Mouse (Mus musculus) adipocyte (in vitro differentiated cells): ENCODE measurements around the gene Gm43191.
"Not testable (repeated sequence)": the region's sequence is repeated elsewhere in the genome, so short reads cannot be mapped to it uniquely, and the experiment has no call there.

ENCODE experiments used
- DNase-seq: peaks from one replicate; pipeline ENCODE4 v3.0.0-alpha.2; 2016; ENCODE audit warnings: low spot score

Gene Gm43191

DNA sequence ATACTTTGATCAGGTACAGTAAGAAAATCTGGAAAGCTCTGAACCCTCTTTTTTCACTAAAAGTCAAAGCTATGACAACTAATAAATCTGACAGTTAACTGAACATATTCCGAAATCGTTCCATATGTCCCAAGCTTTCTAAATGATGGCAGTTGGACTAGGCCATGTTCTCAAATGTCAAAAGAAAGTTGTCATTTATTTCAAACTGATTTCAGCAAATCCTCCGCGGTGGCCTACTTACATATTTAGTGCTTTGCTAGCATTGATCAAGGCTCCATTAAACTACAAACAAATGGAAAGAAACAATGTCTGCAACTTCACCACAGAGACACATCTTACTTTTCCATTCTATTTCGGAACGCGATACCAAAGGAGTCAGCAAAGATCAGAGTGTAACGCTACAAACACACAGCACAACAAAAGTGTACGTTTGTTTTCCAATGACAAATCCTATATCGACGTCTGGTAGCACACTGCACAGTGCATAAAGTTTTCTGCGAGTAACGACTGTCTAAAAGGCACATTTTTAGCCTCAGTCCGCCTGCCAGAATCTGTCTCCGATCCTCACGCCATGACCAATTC is 19.7 kb downstream of the Gm43191 start:
- peak; percentile 53 for DNase-seq

DNA sequence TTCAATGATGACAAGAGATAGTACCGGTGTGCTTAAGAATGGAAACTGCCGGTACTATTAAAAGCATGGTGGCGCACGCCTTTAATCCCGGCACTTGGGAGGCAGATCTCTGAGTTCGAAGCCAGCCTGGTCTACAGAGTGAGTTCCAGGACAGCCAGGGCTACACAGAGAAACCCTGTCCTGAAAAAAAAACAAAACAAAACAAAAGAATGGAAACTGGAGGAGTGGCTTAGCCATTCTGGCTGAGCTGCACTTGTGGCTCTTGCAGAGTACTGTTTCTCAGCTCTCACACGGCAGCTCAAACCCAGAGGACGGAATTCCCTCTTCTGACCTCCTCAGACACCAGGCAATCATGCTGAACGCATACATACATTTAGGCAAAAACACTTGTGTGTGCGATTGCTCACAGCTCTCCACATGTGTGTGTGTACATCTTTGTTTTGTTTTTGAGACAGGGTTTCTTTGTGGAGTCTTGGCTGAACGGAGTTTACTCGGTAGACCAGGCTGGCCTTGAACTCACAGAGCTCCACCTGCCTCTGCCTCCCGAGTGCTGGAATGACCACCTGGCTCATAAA is 21.1 kb downstream of the Gm43191 start:
- DNase-seq, result no peak

DNA sequence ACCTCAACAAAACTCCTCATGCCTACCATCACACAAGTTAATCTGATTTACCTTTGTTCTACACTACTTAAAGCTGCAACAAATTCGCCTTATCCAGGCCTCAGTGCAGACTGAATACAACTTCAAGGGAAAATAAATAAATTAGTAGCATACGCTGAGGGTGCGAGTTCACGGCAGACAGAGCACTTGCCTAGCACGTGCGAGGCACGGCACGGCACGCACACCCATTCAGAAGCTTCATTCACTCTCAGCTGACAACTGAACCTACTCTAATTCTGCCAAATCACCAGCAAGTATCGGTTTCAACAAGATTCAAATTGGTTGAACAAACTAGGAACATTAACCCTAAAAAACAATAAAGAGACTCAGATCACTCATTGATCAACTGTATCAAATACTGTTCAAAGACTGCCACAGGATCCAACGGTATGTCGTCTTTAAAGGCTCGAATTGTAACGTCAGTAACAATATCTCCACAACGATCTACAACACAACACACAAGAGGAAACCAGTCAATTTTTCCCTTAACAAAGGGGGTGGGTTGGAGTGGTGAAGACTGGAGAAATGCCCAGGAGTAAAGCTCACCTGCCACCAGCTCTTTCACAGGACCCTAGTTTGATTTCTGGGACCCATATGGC is 22.0 kb downstream of the Gm43191 start:
- no peak for DNase-seq

DNA sequence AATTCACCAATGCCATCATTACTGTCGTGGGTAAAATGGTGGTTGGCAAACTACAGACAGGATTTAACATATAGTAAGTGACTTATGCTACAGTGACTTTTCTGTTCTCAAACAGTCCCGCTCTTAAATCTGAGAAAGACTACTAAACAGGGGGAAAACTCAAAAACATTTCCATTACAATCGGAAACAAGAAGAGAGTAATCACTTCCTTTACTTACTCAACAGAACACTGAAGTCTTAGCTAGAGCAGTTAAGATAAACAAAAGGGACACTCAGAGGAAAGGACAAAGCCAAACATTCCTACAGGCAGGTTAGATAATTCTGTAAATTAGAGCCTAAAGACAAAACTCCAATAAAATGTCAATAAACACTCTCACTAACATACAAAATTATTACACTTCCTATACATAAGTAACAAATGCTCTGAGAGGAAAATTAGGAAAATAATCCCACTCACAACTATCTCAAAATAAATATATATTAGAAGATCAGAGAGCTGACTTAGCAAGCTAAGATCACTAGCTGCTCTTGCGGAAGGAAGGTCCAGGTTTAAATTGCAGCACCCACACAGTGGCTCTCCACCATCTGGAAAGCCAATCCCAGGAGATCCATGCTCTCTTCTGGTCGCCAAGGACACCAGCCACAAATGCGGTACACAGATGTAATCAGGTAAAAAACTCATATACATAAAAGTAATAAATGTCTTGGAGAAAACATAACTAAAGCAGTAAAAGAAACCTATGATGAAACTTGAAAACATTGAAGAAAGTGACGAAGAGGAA is 24.7 kb downstream of the Gm43191 start:
- DNase-seq, result no peak

GRCm38 (mm10) chr3:116654051-116654450 is 27.0 kb downstream of the Gm43191 start:
- not testable (repeated sequence) for DNase-seq

- DNase-seq, result no peak
Measured at GRCm38 (mm10) chr3:116653278-116653945, 27.6 kb downstream of the Gm43191 start.

DNA sequence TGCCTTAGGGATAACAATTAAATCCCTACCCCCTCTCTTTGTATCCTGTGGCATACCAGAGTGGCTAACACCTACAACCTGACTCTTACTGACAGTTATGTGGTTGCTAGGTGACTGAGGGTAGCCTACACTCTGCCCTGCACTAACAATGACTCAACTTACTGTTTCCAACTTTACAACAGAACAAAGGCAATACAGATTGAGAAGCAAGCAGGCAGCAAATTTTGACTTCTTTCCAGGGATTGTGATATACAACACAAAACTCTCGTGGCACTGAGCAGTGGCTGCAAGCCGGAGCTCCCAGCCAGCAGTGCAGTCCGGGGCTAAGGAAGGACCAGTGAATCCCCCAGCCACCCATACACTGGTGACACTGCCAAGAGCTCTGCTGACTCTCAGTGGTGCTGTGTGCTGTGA is 29.0 kb downstream of the Gm43191 start:
- DNase-seq, result peak; percentile 19

DNA sequence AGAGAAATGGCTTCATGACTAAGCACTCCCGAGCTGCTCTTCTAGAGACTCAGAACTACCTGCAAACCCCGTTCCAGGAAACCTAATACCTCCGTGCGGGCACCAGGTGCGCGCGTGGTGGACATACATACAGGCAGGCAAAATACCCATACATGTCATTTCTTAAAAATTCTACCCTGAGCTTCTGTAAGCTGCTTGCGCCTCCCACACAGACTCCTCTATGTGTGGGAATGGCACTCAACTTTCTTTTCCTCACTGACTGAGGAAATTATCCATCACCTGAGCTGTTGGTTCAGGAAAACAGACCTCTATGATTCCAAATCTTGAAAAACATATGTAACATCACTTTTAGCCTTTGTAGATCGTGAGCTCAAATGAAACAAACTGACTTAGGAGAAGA is 30.4 kb downstream of the Gm43191 start:
- DNase-seq, result no peak

DNA sequence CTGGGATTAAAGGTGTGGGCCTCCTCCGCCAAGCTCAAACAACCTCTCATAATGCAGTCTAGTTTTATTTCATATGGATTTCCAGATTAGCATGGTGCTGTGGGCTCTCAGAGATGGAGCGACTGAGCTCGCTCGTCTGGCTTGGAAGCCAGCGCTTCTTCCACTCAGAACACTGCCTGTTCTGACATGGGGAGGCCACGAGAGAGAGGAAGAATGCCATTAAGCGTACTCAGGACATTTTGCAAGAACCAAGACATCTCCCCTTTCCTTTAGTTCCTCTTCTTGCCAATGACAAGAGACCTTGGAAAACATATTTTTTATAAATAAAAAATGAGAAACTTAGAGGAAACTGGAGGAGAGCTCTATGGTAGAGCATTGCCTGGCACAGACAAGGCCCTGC is 32.3 kb downstream of the Gm43191 start:
- DNase-seq, result peak; percentile 45

GRCm38 (mm10) chr3:116646387-116646786 is 34.7 kb downstream of the Gm43191 start:
- DNase-seq, result no peak

- DNase-seq, result no peak
Measured at GRCm38 (mm10) chr3:116642373-116642772, 38.7 kb downstream of the Gm43191 start.

GRCm38 (mm10) chr3:116641811-116642371 is 39.2 kb downstream of the Gm43191 start:
- DNase-seq, result no peak

DNA sequence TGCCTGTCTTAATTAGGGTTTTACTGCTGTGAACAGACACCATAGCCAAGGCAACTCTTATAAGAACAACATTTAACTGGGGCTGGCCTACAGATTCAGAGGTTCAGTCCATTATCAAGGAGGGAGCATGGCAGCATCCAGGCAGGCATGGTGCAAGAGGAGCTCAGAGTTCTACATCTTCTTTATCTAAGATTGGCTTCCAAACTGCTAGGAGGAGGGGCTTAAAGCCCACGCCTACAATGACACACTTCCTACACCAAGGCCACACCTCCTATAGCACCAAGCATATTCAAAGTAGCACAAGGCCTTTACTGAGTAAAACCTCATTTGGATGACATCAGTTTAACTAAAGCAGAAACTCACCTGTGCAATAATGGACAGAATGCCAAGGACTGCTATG is 41.0 kb downstream of the Gm43191 start:
- no peak for DNase-seq

DNA sequence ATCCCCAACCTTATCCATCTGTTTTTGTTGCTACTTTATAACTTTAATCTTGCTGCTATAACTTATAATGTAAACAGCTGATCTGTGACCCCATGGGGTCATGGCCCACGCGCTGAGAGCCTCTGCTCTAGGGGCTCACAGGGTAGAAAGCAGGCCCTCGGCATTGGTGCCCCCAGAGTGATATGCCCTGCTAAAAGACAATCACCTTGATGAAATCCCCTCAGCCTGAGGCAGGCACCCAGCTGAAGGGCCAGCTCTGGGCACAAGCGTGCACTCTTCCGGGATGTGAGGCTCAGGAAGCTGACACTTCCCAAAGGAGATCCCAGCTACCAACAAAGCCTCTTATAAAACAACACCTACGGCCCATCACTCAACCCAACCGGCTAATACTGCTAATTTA is 42.5 kb downstream of the Gm43191 start:
- DNase-seq, result no peak

DNA sequence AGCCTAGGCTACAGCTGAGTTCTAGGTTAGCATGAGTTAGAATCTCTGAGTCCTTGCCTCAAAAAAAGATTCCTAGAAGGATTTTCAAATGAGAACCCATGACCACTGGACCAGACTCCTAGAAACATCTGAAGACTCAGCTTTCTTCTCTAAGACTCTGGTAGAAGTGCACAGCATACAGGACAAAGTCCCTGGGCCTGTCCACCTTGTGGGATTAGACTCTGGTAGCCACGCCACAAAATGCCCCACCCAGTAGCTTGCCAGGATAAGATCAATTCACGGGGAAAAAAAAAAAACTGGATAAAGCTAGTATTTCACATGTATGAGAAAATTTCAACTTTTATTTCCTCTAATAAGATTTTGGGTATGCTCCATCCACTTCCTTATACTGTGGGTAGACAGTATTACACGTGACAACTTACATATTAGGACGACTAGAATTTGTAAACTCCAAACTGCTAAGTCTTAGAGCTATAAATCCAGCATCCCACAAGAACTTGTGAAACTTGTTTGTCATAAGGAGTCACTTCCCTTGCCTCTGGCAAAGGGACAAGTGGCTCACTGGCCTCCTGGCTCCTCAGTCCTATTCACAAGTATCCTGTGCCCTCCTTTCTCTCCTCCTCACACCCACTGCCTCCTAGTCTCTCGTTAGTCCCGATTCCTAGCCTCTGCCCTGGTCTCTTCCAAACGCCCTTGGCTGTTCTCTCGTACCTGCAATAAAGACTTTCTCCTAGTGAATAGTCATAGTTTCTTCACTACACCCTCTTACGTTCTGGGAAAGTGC is 43.2 kb downstream of the Gm43191 start:
- DNase-seq, result no peak

- no peak for DNase-seq
Measured at GRCm38 (mm10) chr3:116635799-116636198, 45.3 kb downstream of the Gm43191 start.

GRCm38 (mm10) chr3:116634853-116635252 is 46.2 kb downstream of the Gm43191 start:
- no peak for DNase-seq

DNA sequence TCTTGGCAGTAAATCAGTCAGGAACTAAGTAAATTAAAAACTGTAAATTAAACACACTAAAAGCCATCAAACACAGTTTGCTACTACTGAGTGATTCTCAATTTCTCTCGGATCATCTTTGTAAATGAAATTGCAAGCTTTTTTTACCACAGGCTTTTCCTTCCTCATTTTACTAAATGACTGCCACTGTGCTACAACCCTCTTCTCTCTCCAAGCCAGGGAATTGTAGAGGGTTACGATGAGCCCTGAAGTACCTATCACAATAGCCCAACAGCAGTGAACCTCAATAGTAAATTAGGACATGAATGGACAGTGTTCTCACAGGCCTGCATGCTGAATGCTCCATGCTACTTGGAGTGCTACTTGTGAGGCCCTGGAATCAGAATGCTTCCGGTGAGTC is 47.0 kb downstream of the Gm43191 start:
- DNase-seq, result no peak

DNA sequence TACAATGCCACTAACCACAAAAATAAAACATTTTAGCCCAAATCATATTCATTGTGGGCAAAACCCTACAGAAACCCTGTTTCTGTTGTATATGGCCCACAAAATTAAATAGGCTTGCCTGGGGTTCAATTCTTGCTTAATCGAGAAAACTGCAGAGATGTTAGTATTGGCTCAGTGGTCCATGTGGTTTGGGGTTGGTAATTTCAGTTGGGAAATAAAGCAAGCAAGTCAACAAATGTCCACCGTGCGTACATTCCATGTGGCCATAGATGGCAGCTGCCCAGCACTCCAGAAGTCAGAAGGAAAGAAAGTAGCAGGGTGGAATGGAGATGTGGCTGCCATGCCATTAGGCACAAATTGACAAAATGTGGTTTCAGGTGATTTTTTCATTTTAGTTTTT is 48.1 kb downstream of the Gm43191 start:
- DNase-seq, result peak; percentile 29

- DNase-seq, result no peak
Measured at GRCm38 (mm10) chr3:116631459-116631858, 49.6 kb downstream of the Gm43191 start.

- no peak for DNase-seq
Measured at GRCm38 (mm10) chr3:116622641-116623040, 58.4 kb downstream of the Gm43191 start.
